Mouse (Mus musculus) midbrain, postnatal 0 days (tissue): Measurements from ENCODE around the gene Amotl2. TPM values are rescaled to one million over a fixed set of nuclear protein-coding genes. Genes with fewer than 3 reads are reported as not detected.

ENCODE experiments used
- ATAC-seq: fragments of 200-750 bp; cut with Nextera tagmentation; 2 replicates; pipeline ENCODE4 v1.8.0; 2017; ENCODE audit warnings: moderate number of reproducible peaks, mild to moderate bottlenecking, moderate TSS enrichment, moderate library complexity; ENCODE audit not compliant: low FRiP score
- DNase-seq: peaks from one replicate; pipeline ENCODE4 v3.0.0-alpha.2; 2015; ENCODE audit warnings: low spot score
- H3K27ac ChIP-seq: fragments of 300-500 bp; sonication (generic); 2 replicates; pipeline ENCODE4 v1.5.1; 2014; ENCODE audit warnings: low read depth, mild to moderate bottlenecking, low read length, mixed read lengths
- H3K27me3 ChIP-seq: fragments of 300-500 bp; sonication (generic); 2 replicates; pipeline ENCODE4 v1.6.1; 2014; ENCODE audit warnings: low read length, control low read depth, mixed read lengths; ENCODE audit not compliant: insufficient read depth
- H3K36me3 ChIP-seq: fragments of 300-500 bp; sonication (generic); 2 replicates; pipeline ENCODE4 v1.6.1; 2014; ENCODE audit warnings: low read length, control low read depth, mixed read lengths; ENCODE audit not compliant: insufficient read depth
- H3K4me1 ChIP-seq: fragments of 300-500 bp; sonication (generic); 2 replicates; pipeline ENCODE4 v1.6.1; 2014; ENCODE audit warnings: mild to moderate bottlenecking, control low read depth, antibody characterized with exemption, low read length, mixed read lengths; ENCODE audit not compliant: insufficient read depth
- H3K4me2 ChIP-seq: fragments of 300-500 bp; sonication (generic); 2 replicates; pipeline ENCODE4 v1.6.1; 2014; ENCODE audit warnings: low read depth, mild to moderate bottlenecking, low read length, mixed read lengths; ENCODE audit not compliant: poor library complexity, severe bottlenecking
- H3K4me3 ChIP-seq: fragments of 300-500 bp; sonication (generic); 2 replicates; pipeline ENCODE4 v1.5.1; 2014; ENCODE audit warnings: low read depth, mild to moderate bottlenecking, low read length, moderate library complexity
- H3K9ac ChIP-seq: fragments of 300-500 bp; sonication (generic); replicated peaks from 2 replicates; pipeline ENCODE4 v1.6.1; 2014; ENCODE audit warnings: mild to moderate bottlenecking, low read length, moderate library complexity, mixed read lengths; ENCODE audit not compliant: poor library complexity, severe bottlenecking
- H3K9me3 ChIP-seq: fragments of 300-500 bp; sonication (generic); 2 replicates; pipeline ENCODE4 v1.6.1; 2016; ENCODE audit warnings: low read length, control low read depth
- CTCF ChIP-seq: IDR thresholded peaks from 2 replicates; pipeline ENCODE4 v1.5.1; 2016; ENCODE audit warnings: antibody characterized with exemption, mild to moderate bottlenecking
- WGBS: fragments of 180-500 bp; shearing (Covaris S2); extraction: QIAGEN DNeasy Blood & Tissue Kit; methylation state at CpG from one replicate; pipeline ENCODE4 v1.1.7; 2014; 5-methylcytosine and 5-hydroxymethylcytosine counted together
- polyA plus RNA-seq: library from polyadenylated mRNA; unstranded; fragments of >200 nt; fragmentation: Nextera tagmentation; extraction: Ambion mirVana; gene quantifications from 2 replicates; pipeline ENCODE4 v1.2.1, GENCODE M21; 2015
- total RNA-seq: library from RNA; depleted of rRNA; stranded (reverse); fragments of >200 nt; gene quantifications from 2 replicates; pipeline ENCODE4 v1.2.3, GENCODE M21; 2014

The Amotl2 gene
- total and polyA plus RNA-seq, 2 experiments from 2014 or later = 31.5 to 125 TPM

DNA sequence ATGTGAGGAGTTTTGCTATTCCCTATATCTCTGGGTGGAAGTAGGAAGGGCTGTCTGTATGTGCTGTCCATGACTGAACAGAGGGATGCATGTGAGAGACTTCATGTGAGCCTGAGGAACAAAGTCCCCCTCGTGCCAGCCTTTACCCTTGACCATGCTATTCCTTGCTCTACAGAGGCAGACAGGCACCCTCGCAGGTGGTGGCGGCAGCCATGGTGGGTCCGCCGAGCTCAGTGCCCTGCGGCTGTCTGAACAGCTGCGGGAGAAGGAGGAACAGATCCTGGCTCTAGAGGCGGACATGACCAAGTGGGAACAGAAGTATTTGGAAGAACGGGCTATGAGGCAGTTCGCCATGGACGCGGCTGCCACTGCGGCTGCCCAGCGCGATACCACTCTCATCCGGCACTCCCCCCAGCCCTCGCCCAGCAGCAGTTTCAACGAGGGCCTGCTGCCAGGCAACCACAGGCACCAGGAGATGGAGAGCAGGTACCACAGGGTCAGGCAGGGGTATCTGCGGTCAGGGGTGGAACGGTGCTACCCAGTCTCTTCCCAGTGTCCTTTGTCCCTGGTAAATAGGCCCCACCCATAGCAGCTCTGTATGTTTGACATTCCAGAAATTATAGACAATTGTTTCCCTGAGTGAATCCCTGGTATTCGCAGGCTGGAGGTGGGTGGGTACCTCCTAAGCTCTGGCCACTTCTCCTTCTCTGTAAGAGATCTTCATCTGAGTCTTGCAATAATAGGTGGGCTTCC is 12.8 kb downstream of the Amotl2 start:
- Histone ChIP-seq H3K9me3 (no peaks in the 10 kb centered on the region), H3K4me1 (peaks cover 4% of the 10 kb centered on the region; the same call in 1 of the 2 replicates), H3K36me3 (peaks cover 82% of the 10 kb centered on the region), H3K4me3 (no peak overlapping the region), H3K27ac (no peak overlapping the region), H3K27me3 (no peaks in the 10 kb centered on the region), H3K9ac (no peak overlapping the region), H3K4me2 (no peak overlapping the region)
- ATAC-seq (no peak), DNase-seq (no peak)
- TF ChIP-seq CTCF = no peak
- 88% methylated on average over 21 of the region's 21 CpGs for WGBS

DNA sequence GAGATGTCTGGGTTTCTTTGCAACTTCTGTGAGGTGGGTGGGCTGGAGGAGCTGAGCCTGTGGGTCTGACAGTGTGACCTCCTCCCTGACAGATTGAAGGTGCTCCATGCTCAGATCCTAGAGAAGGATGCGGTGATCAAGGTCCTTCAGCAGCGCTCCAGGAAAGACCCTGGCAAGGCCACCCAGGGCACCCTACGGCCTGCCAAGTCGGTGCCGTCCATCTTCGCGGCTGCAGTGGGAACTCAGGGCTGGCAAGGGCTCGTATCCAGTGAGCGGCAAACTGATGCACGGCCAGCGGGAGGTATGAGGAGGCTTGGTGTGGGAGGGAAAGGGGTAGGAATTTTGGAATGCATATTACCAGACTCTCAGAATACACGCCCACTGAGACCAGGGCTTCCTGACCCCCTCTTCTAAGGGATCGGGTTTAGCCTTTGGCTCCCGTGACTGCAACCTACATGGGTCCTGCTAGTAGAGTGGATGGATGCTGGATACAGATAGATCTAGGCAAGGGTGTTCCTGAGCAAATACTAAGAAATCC is 13.5 kb downstream of the Amotl2 start:
- H3K27ac ChIP-seq = no peak overlapping the region
- H3K4me1 ChIP-seq = 0 out of 2 replicates have a peak, but pooled peaks cover 2% of the 10 kb centered on the region
- H3K36me3 ChIP-seq = peaks cover 75% of the 10 kb centered on the region
- H3K27me3 ChIP-seq = no peaks in the 10 kb centered on the region
- no peak overlapping the region for H3K4me3 ChIP-seq
- 87% methylated on average over 14 of the region's 14 CpGs for WGBS
- no peak for TF ChIP-seq CTCF
- H3K9me3 ChIP-seq = no peaks in the 10 kb centered on the region
- ATAC-seq = no peak
- no peak for DNase-seq
- no peak overlapping the region for H3K9ac ChIP-seq
- H3K4me2 ChIP-seq = no peak overlapping the region

DNA sequence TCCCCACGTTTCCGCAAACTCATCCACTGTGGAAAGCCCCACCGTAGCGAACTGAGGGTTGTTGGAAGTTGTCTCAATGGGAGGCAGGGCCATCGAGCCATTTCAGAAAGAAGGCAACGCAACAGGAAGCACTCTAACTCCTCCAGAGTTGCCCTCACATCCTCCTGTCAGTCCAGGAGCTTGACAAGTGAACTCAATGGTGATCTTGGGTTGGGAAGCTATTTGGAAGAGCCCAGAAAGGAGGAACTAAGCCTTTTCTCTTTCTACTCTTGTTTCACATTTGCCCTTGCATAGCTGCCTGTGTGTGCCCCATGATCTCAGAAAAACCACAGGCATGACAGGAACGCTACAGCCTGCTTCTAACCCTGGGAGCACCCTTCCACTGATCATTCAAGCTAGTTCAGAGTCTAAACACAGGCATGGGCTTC is 14.6 kb downstream of the Amotl2 start:
- Histone ChIP-seq H3K4me2 (no peak overlapping the region), H3K27ac (no peak overlapping the region), H3K4me3 (no peak overlapping the region), H3K4me1 (0 out of 2 replicates have a peak, but pooled peaks cover 2% of the 10 kb centered on the region), H3K9ac (no peak overlapping the region), H3K9me3 (no peaks in the 10 kb centered on the region), H3K36me3 (peaks cover 67% of the 10 kb centered on the region), H3K27me3 (no peaks in the 10 kb centered on the region)
- DNase-seq (no peak), ATAC-seq (no peak)
- no peak for TF ChIP-seq CTCF
- 80% methylated on average over 7 of the region's 7 CpGs for WGBS

DNA sequence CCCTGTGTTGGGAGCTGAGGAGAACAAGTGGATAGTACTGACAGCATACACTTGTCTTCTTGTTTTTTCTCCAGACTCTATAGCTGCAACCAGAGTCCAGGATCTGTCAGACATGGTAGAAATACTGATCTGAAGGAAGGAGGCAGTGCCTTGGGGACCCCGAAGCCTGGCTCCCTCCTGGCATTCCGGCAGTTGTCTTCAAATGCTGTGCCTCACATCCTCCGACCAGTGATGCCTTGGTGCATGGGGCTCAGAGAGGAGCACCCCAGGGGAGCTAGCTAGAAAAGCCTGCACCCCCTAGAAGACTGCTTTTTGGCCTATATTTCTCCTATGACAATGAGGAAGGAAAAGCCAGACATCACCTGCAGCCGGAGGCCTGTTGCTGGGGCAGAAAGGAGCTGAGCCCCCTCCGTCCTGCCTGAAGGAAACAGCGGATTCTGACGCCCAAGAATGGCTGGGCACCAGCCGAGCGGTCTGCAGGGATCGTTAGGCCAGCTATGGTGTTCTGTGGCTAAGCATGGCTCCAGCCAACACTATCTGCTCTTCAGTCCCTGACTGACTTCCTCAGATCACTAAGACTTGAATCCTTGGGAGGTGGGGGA is 15.2 kb downstream of the Amotl2 start:
- DNase-seq (no peak), ATAC-seq (no peak)
- Histone ChIP-seq H3K9me3 (no peaks in the 10 kb centered on the region), H3K4me3 (no peak overlapping the region), H3K4me1 (0 out of 2 replicates have a peak, but pooled peaks cover 2% of the 10 kb centered on the region), H3K27me3 (no peaks in the 10 kb centered on the region), H3K27ac (no peak overlapping the region), H3K9ac (no peak overlapping the region), H3K36me3 (peaks cover 67% of the 10 kb centered on the region), H3K4me2 (no peak overlapping the region)
- TF ChIP-seq CTCF = no peak
- 69% methylated on average over 10 of the region's 10 CpGs for WGBS

DNA sequence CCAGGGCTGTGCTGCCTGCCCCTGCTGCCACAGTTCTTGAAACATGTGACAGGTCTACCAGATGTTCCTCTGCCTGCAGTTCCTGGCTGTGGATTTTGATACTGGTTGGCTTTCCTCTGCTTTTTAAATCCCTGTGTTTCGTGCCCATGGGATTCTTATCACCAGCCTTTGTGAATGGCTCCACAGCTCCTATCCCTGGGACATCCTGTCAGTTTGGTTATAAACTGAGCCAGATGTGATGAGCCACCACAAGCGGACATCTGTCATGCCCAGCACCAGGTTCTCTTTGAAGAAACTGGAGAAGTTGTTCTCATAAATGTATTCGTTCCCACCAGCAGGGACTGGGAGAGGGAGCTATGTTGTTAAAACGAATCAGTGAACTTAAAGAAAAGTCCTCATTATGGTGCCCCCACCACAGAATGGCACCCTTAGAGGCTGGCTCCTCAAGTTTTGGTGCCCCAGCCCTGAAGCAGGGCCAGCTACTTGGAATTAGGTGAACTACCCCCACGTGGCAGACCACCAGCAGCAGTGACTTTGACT is 15.9 kb downstream of the Amotl2 start:
- Histone ChIP-seq H3K4me1 (0 out of 2 replicates have a peak, but pooled peaks cover 2% of the 10 kb centered on the region), H3K4me2 (no peak overlapping the region), H3K36me3 (peaks cover 60% of the 10 kb centered on the region), H3K9ac (no peak overlapping the region), H3K27me3 (no peaks in the 10 kb centered on the region), H3K9me3 (no peaks in the 10 kb centered on the region), H3K4me3 (no peak overlapping the region), H3K27ac (no peak overlapping the region)
- no peak for DNase-seq
- TF ChIP-seq CTCF = no peak
- no peak for ATAC-seq
- WGBS = 65% methylated on average over 5 of the region's 5 CpGs

DNA sequence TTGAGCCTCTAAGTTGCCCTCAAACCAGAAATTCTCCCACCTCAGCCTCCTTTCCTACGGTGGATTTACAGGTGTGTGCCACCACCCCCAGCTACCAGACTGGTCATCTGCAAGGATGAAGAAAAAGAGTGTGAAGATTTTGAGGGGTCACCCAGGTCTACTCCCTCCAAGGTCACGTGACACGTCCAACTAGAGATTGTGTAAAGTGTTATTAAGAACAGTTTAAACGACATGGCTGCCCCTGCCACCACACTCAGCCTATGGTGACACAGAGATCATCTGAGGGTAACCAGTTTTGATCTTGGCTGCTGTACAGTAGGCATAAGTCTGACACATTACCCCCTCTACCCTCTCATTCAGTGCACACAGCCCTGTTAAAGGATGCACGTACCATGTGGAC is 17.0 kb downstream of the Amotl2 start:
- Histone ChIP-seq H3K9me3 (no peaks in the 10 kb centered on the region), H3K4me2 (no peak overlapping the region), H3K4me1 (0 out of 2 replicates have a peak, but pooled peaks cover 2% of the 10 kb centered on the region), H3K27ac (no peak overlapping the region), H3K4me3 (no peak overlapping the region), H3K9ac (no peak overlapping the region), H3K27me3 (no peaks in the 10 kb centered on the region), H3K36me3 (peaks cover 50% of the 10 kb centered on the region)
- DNase-seq (no peak), ATAC-seq (no peak)
- 88% methylated on average over 5 of the region's 5 CpGs for WGBS
- no peak for TF ChIP-seq CTCF
